Comparison of ENCODE assay signal across 21 mouse cellular contexts in genomic region chr7:117395511-117395910, GRCm38 (mm10). TPM values are rescaled to one million over a fixed set of nuclear protein-coding genes. Genes with fewer than 3 reads are reported as not detected.
A peak's percentile ranks its signal among the peaks of the same experiment; 100 is the strongest.
DNase-seq lines count a peak whose midpoint lies in the region; TF ChIP-seq lines count a peak whose summit lies in the region.
"Had no signal": no experiment of that assay in that cellular context is flagged by ENCODE, and none has a peak within 500 bp of the region (broad histone marks: within the 10 kb centered on the region; RNA-seq: fewer than 3 reads in every experiment).

No protein-coding gene starts in this region.

- peaks cover 30 to 59% of the 10 kb centered on the region in 2 experiments for H3K4me1 ChIP-seq in MEL (ENCODE audit: control insufficient read depth in 1 of 2, insufficient read depth in 2 of 2, low read length in 2 of 2)
- H3K4me1 ChIP-seq: embryonic facial prominence, embryonic 10.5 days; embryonic facial prominence, embryonic 12.5 days had no signal

- TF ChIP-seq EP300 in MEL (IDR thresholded peaks at IDR 0.05; ENCODE audit: low read depth in 1 of 2, low read length in 2 of 2): no peak

- H3K36me3 ChIP-seq in MEL (ENCODE audit: control insufficient read depth in 1 of 2, insufficient read depth in 2 of 2, low read length in 2 of 2): peaks cover 5 to 58% of the 10 kb centered on the region in 2 experiments; a peak in 3 of 4 replicates
- H3K36me3 ChIP-seq: embryonic facial prominence, embryonic 10.5 days; embryonic facial prominence, embryonic 12.5 days; forebrain, embryonic 15.5 days had no signal

- H3K27ac ChIP-seq in MEL (ENCODE audit: control insufficient read depth, low read depth, low read length): peak overlapping the region; percentile 99; the same call in 1 of the 2 replicates
- H3K27ac ChIP-seq: embryonic facial prominence, embryonic 10.5 days; embryonic facial prominence, embryonic 12.5 days; forebrain, embryonic 13.5 days; forebrain, embryonic 15.5 days had no signal

- no peak for TF ChIP-seq RAD21 in MEL (IDR thresholded peaks at IDR 0.05; ENCODE audit: low read depth, low read length)

- intact Hi-C loops in left cerebral cortex, postnatal 4 days (cut with DNase I): no loop called here
- intact Hi-C loops in left cerebral cortex, postnatal 14 days (cut with DNase I): no loop called here

- H3K9ac ChIP-seq in MEL (ENCODE audit: control insufficient read depth, low read depth, low read length, poor library complexity, severe bottlenecking): no peak overlapping the region
- H3K9ac ChIP-seq: embryonic facial prominence, embryonic 12.5 days; forebrain, embryonic 13.5 days; forebrain, embryonic 15.5 days; forebrain, postnatal 0 days had no signal

- peak; percentile 55 to 60 for DNase-seq in cerebellum, postnatal 10 days
- DNase-seq in cerebellum, postnatal 4 days (ENCODE audit: low spot score in 2 of 2): no peak
- peak; percentile 17 to 34 for DNase-seq in kidney, postnatal 4 days
- no peak for DNase-seq in kidney, adult 18-20 months
- DNase-seq in left cerebral cortex, postnatal 4 days: peak; percentile 29
- no peak for DNase-seq in left cerebral cortex, postnatal 14 days (ENCODE audit: low spot score in 2 of 2)
- no peak for DNase-seq in MEL (ENCODE audit: low read depth, low spot score)
- no peak for DNase-seq in gastrocnemius, postnatal 4 days (ENCODE audit: low spot score in 2 of 2)
- DNase-seq: adrenal gland, postnatal 10 days; adrenal gland, postnatal 25 days; cerebellum, adult 11-12 months; cerebellum, adult 2 months; cerebellum, adult 9-10 months; cerebellum, postnatal 36 days; forebrain, postnatal 0 days had no signal

- peaks cover 31% of the 10 kb centered on the region for H3K79me2 ChIP-seq in MEL (ENCODE audit: control insufficient read depth, insufficient read depth, low read length, poor library complexity)

- TF ChIP-seq POLR2A in MEL (IDR thresholded peaks at IDR 0.05; ENCODE audit: control insufficient read depth in 1 of 2, insufficient read depth in 1 of 2, low read depth in 1 of 2, low read length in 2 of 2, poor library complexity in 1 of 2): no peak

- no peaks in the 10 kb centered on the region for H3K9me3 ChIP-seq in MEL (replicated peaks; ENCODE audit: insufficient read depth, low read length)
- H3K9me3 ChIP-seq: embryonic facial prominence, embryonic 10.5 days; embryonic facial prominence, embryonic 12.5 days; forebrain, embryonic 13.5 days had no signal

- H3K27me3 ChIP-seq in MEL (ENCODE audit: control insufficient read depth in 1 of 2, insufficient read depth in 2 of 2, low read length in 2 of 2): no peaks in the 10 kb centered on the region
- H3K27me3 ChIP-seq: embryonic facial prominence, embryonic 12.5 days; forebrain, embryonic 13.5 days; forebrain, embryonic 15.5 days; Patski had no signal

- H3K4me3 ChIP-seq in MEL (ENCODE audit: control insufficient read depth in 1 of 2, insufficient read depth in 1 of 2, low read depth in 2 of 2, low read length in 2 of 2): no peak overlapping the region
- H3K4me3 ChIP-seq: embryonic facial prominence, embryonic 10.5 days; embryonic facial prominence, embryonic 12.5 days; forebrain, embryonic 13.5 days; forebrain, embryonic 15.5 days had no signal

- no peak for TF ChIP-seq CTCF in MEL (IDR thresholded peaks at IDR 0.05 in 2 of 3, conservative IDR thresholded peaks at IDR 0.05 in 1 of 3; ENCODE audit: control insufficient read depth in 1 of 3, insufficient read depth in 1 of 3, low read depth in 2 of 3, low read length in 3 of 3, poor library complexity in 1 of 3, severe bottlenecking in 1 of 3)

TF ChIP-seq in MEL, 35 proteins besides CTCF, POLR2A, EP300 and RAD21:
- no peak for TF ChIP-seq TAL1 (IDR thresholded peaks at IDR 0.05; ENCODE audit: low read length)
- TF ChIP-seq NELFE (IDR thresholded peaks at IDR 0.05; ENCODE audit: low read depth, low read length): no peak
- no peak for TF ChIP-seq ZMIZ1 (IDR thresholded peaks at IDR 0.05; ENCODE audit: low read depth, low read length)

RNA-seq across cellular contexts. Expression of gene Xylt1, which starts 14.7 kb away (rescaled TPM):
- total RNA-seq in left cerebral cortex, postnatal 4 days (2021): 10 to 100 TPM; 53.5 to 56.6 TPM
- 10 to 100 TPM; 52.9 to 53.8 TPM for total RNA-seq in left cerebral cortex, postnatal 14 days (2021)
- total RNA-seq in MEL (2012; rRNA removed): 9.0 and 9.4 TPM in 2 replicates
- 10 to 100 TPM in 1 of 2 experiments, not detected in 1; 13.3 TPM for polyA plus RNA-seq in MEL (2012; ENCODE audit: insufficient read depth in 1 of 2, insufficient read length in 2 of 2, low read depth in 1 of 2, low replicate concordance in 2 of 2, missing spikeins in 1 of 2)
- total RNA-seq in gastrocnemius, postnatal 4 days (2021): 1 to 10 TPM; 7.6 to 8.6 TPM
- polyA plus RNA-seq: C2C12 had no signal

Comparison
In these comparisons a context has a peak if more than half of its experiments do, and no peak if none do; other contexts are left out.
1. DNase-seq: peak in cerebellum, postnatal 10 days (2 of 2), kidney, postnatal 4 days (2 of 2) and left cerebral cortex, postnatal 4 days (single experiment); none in cerebellum, postnatal 4 days (0 of 2), kidney, adult 18-20 months (single experiment), left cerebral cortex, postnatal 14 days (0 of 2), MEL (single experiment) and gastrocnemius, postnatal 4 days (0 of 2).